Mouse (Mus musculus) lung, adult 2 months (tissue): ENCODE measurements around the gene Gm10840. TPM values are rescaled to one million over a fixed set of nuclear protein-coding genes. Genes with fewer than 3 reads are reported as not detected.
A peak's percentile ranks its signal among the peaks of the same experiment; 100 is the strongest.
"Not testable (repeated sequence)": the region's sequence is repeated elsewhere in the genome, so short reads cannot be mapped to it uniquely, and the experiment has no call there.

Experiments used
- DNase-seq: peaks from one replicate; pipeline ENCODE4 v3.0.0; 2022
- H3K4me1 ChIP-seq: fragments of 200-500 bp; 2 replicates; pipeline ENCODE4 v1.6.1; 2011; ENCODE audit warnings: low read length; ENCODE audit not compliant: control insufficient read depth, insufficient read depth
- H3K4me3 ChIP-seq: fragments of 200-500 bp; replicated peaks from 2 replicates; pipeline ENCODE3; 2011; ENCODE audit warnings: low read depth, mild to moderate bottlenecking, control low read depth, low read length; ENCODE audit errors: extremely low read depth
- CTCF ChIP-seq: fragments of 200-500 bp; IDR thresholded peaks from 2 replicates; pipeline ENCODE4 v1.5.1; 2011; ENCODE audit warnings: mild to moderate bottlenecking, low read length, control low read depth; ENCODE audit not compliant: insufficient read depth
- POLR2A ChIP-seq: fragments of 200-500 bp; IDR thresholded peaks from 2 replicates; pipeline ENCODE4 v1.6.1; 2011; ENCODE audit warnings: low read depth, mild to moderate bottlenecking, control low read depth, low read length, borderline replicate concordance; ENCODE audit errors: extremely low read depth
- whole genome bisulfite sequencing: fragments of 180-500 bp; shearing (Covaris S2); methylation state at CpG from one replicate; pipeline ENCODE4 v1.1.7; 2018; 5-methylcytosine and 5-hydroxymethylcytosine counted together
- polyA plus RNA-seq: library from polyadenylated mRNA; depleted of rRNA; stranded (reverse); fragments of >200 nt; gene quantifications from 2 replicates; pipeline ENCODE4 v1.2.3, GENCODE M21; 2012; rRNA removed

Gene Gm10840
- polyA plus RNA-seq, 1 experiment = not detected

DNA sequence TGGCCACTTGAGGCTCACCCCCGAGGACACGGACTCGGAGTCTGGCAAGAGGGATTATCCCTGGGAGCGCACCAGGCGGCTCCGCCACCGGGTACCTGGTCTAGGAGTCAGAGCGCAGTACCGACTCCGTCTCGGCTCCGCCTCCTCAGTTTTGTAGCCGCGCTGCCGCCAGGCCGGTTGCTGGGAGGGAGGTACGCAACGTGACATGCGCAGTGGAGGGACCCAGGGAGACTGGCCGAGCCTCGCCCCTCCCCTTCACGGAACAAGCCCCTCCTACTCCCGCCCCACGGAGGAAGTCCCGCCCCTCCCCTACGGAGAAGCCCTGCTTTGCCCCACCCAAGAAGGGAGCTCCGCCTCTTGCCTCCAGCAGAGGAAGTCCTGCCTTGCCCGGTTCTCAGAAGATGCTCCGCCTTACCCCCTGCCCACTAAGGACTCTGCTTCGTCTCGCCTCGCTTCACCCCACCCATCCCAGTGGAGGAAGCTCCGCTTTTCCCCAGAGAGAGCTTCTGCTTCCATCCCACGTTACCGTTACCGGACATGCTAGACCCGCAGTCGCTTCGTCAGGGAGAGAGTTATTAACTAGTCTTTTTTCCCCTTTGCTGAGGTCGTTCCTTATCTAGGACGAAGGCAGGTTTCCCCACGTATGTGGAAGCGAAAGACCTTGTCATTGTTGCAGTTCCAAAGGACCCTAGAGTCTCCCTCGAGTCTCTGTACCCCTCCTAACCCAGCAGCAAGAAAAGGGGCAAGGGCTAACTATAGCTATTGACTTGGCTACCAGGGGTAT lies 32.9 kb downstream of the Gm10840 start:
- H3K4me1 ChIP-seq = peaks cover 2% of the 10 kb centered on the region
- WGBS = under 1% methylated on average over 43 of the region's 44 CpGs
- peak overlapping the region; percentile 77 for H3K4me3 ChIP-seq
- TF ChIP-seq CTCF = no peak
- peak; percentile 97 for TF ChIP-seq POLR2A
- peak; percentile 94 for DNase-seq

DNA sequence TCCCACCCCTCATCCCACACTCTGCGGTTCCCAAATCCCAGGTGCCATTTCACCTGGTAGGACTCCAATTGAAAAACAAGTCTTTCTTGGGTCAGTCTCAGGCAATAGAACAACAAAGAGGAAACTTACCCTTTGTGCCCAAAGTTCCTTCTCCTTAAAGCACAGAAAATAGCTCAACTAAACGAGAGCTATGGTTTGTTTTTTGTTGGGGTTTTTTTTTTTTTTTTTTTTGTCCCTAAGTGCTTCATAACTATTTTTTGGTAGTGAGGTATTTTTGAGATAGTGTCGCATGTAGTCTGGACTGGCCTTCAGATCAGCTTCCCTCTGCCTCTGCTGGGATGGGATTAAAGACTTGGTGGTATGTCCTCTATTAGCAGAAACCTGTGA lies 33.5 kb downstream of the Gm10840 start:
- TF ChIP-seq POLR2A (no peak), CTCF (no peak)
- 26% methylated on average over 3 of the region's 3 CpGs for WGBS
- peaks cover 2% of the 10 kb centered on the region for H3K4me1 ChIP-seq

DNA sequence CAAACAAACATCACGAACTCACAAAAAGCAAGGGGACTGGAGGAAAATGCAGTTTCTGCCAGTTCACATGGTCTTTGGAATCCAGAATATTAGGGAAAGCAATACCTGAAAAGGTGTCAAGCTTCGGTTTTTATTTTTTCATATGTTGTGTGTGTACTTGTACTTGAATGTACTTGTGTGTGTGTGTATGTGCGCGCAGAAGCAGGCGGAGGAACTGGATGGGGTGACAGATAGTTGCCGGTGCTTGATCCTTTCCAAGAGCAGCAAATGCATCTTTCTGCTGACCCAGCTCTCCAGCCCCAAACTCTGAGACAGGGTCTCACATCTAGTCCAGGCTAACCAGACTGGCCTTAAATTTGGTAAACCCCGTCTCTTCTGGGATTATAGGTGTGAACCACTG lies 34.2 kb downstream of the Gm10840 start:
- Histone ChIP-seq H3K4me3 (no peak overlapping the region), H3K4me1 (peaks cover 2% of the 10 kb centered on the region)
- no peak for DNase-seq
- WGBS = 79% methylated on average over 7 of the region's 7 CpGs
- TF ChIP-seq POLR2A = no peak
- TF ChIP-seq CTCF = no peak

More for the DNA sequence above, 33.5 kb downstream of the Gm10840 start:
- no peak for DNase-seq
- peak overlapping the region; percentile 74 for H3K4me3 ChIP-seq

- no peak for DNase-seq
- H3K4me3 ChIP-seq = no peak overlapping the region
- H3K4me1 ChIP-seq = peaks cover 2% of the 10 kb centered on the region
- TF ChIP-seq CTCF (no peak), POLR2A (no peak)
These were observed 34.7 kb downstream of the Gm10840 start for GRCm38 (mm10) chr11:106195341-106195740.

DNA sequence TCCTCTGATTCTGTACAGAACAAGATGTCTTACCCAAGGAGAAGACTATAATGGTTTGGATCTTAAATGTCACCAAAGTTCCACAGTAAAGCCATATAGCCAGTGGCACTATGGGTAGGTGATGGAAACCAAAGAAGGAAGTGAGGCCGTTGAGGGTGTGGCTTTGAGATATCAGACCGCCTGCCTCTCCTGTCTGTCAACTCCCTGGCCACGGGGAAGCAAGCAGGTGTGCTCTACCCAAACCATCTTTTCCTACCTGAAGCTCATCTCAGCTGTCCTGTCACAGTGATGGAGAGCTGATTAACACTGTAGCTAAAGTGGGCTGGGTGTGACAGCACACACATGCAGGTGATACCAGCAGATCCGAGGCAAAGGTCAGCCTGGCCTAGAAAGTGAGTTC lies 37.6 kb downstream of the Gm10840 start:
- TF ChIP-seq CTCF = no peak
- TF ChIP-seq POLR2A = no peak
- 80% methylated on average over 4 of the region's 4 CpGs for WGBS
- no peak for DNase-seq
- H3K4me1 ChIP-seq = peaks cover 2% of the 10 kb centered on the region; the same call in 1 of the 2 replicates
- H3K4me3 ChIP-seq = no peak overlapping the region

- DNase-seq, H3K4me1 ChIP-seq, H3K4me3 ChIP-seq: not testable (repeated sequence)
- WGBS = 81% methylated on average over 7 of the region's 7 CpGs
These were observed 39.3 kb downstream of the Gm10840 start for GRCm38 (mm10) chr11:106199997-106200396.

GRCm38 (mm10) chr11:106200756-106201155 lies 40.1 kb downstream of the Gm10840 start:
- TF ChIP-seq POLR2A (no peak), CTCF (no peak)
- Histone ChIP-seq H3K4me3 (no peak overlapping the region), H3K4me1 (no peaks in the 10 kb centered on the region)
- 44% methylated on average over 6 of the region's 6 CpGs for WGBS
- DNase-seq = no peak

DNA sequence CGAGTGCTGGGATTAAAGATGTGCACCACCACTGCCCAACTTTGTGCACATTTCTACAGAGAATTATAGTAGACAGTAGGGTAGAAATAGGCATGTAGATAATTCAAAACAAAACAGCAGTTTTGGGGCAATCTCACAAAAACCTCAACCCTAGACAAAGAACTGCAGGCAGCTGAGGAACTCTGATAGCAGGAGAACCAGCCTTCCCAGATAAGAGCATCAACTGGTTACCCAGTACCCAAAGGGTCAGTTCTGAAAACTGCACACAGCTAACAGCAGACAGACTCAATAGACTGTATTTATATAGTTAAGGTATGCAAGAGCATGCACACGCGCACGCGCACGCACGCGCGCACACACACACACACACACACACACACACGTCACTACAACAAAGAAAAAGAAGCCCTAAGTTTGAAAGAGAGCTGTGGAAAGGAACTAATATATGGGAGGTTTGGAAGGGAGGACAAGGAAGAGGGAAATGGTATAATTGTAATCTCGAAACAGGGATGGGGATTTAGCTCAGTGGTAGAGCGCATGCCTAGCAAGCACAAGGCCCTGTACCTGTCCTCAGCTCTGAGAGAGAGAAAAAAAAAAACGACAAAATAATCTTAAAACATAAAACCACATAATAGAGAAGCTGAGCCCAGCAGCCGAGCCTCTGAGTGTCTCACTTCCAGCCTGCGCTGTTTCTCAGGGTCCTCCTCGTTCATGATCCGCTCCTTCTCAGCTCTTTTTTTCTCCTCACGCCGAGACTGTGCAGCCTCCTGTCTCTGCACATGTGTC lies 40.9 kb downstream of the Gm10840 start:
- TF ChIP-seq POLR2A (no peak), CTCF (no peak)
- Histone ChIP-seq H3K4me1 (no peaks in the 10 kb centered on the region), H3K4me3 (no peak overlapping the region)
- no peak for DNase-seq
- WGBS = 88% methylated on average over 19 of the region's 19 CpGs

GRCm38 (mm10) chr11:106202123-106202465 lies 41.4 kb downstream of the Gm10840 start, which contains the start of gene Strada:
Strada (minus strand) TSS chr11:106202168.
- DNase-seq = no peak
- WGBS = 46% methylated on average over 5 of the region's 5 CpGs
- H3K4me1 ChIP-seq = no peaks in the 10 kb centered on the region
- no peak for TF ChIP-seq POLR2A
- H3K4me3 ChIP-seq = no peak within 1 kb of the TSS

Other genes starting within 250 kb of the Gm10840 start
- gene Cyb561, start 207.5 kb upstream of the Gm10840 start, polyA plus RNA-seq = 102 and 105 TPM in 2 replicates
- gene Ace, start 192.9 kb upstream of the Gm10840 start, polyA plus RNA-seq = 704 and 832 TPM in 2 replicates
- 2.2 and 2.4 TPM in 2 replicates for gene Ace3, start 166.2 kb upstream of the Gm10840 start, polyA plus RNA-seq
- 0.44 and 0.45 TPM in 2 replicates for gene Kcnh6, start 152.7 kb upstream of the Gm10840 start, polyA plus RNA-seq
- 43.8 and 51.5 TPM in 2 replicates for gene Dcaf7, start 124.0 kb upstream of the Gm10840 start, polyA plus RNA-seq
- gene Taco1, start 94.8 kb upstream of the Gm10840 start, polyA plus RNA-seq = 9.3 and 9.7 TPM in 2 replicates
- 52.6 and 61.6 TPM in 2 replicates for gene Map3k3, start 76.2 kb upstream of the Gm10840 start, polyA plus RNA-seq
- 72.7 and 114 TPM in 2 replicates for gene Limd2, start within 50 bp of the Gm10840 start, polyA plus RNA-seq
- 24.5 and 33.3 TPM in 2 replicates for gene Strada, start 41.3 kb downstream of the Gm10840 start, polyA plus RNA-seq
- gene Ccdc47, start 55.5 kb downstream of the Gm10840 start, polyA plus RNA-seq = 12.8 and 21.5 TPM in 2 replicates
- 8.8 and 13.3 TPM in 2 replicates for gene Ddx42, start 56.1 kb downstream of the Gm10840 start, polyA plus RNA-seq
- 7.0 and 10.0 TPM in 2 replicates for gene Ftsj3, start 95.2 kb downstream of the Gm10840 start, polyA plus RNA-seq
- 28.4 and 50.0 TPM in 2 replicates for gene Psmc5, start 95.3 kb downstream of the Gm10840 start, polyA plus RNA-seq
- gene Smarcd2, start 112.1 kb downstream of the Gm10840 start, polyA plus RNA-seq = 107 and 125 TPM in 2 replicates
- 0.05 and 0.06 TPM in 2 replicates for gene Tcam1, start 115.8 kb downstream of the Gm10840 start, polyA plus RNA-seq
- 0.19 and 0.28 TPM in 2 replicates for gene Gh, start 141.0 kb downstream of the Gm10840 start, polyA plus RNA-seq
- gene Cd79b, start 153.9 kb downstream of the Gm10840 start, polyA plus RNA-seq = 25.7 and 45.9 TPM in 2 replicates
- 1.1 and 4.2 TPM in 2 replicates for gene Scn4a, start 192.4 kb downstream of the Gm10840 start, polyA plus RNA-seq
- gene Prr29, start 204.6 kb downstream of the Gm10840 start, polyA plus RNA-seq = 27.3 and 30.4 TPM in 2 replicates
- 294 and 318 TPM in 2 replicates for gene Icam2, start 227.2 kb downstream of the Gm10840 start, polyA plus RNA-seq